Mouse (Mus musculus) neural tube, embryonic 15.5 days (tissue): ENCODE results near the gene Srp72. TPM values are rescaled to one million over a fixed set of nuclear protein-coding genes. Genes with fewer than 3 reads are reported as not detected.

Experiments used
- ATAC-seq: fragments of 200-750 bp; cut with Nextera tagmentation; 2 replicates; pipeline ENCODE4 v1.8.0; 2017; ENCODE audit warnings: mild to moderate bottlenecking, moderate TSS enrichment, moderate library complexity; ENCODE audit not compliant: low FRiP score
- H3K27ac ChIP-seq: fragments of 300-500 bp; sonication (generic); replicated peaks from 2 replicates; pipeline ENCODE4 v1.5.1; 2015; ENCODE audit warnings: mild to moderate bottlenecking, inconsistent platforms
- H3K27me3 ChIP-seq: fragments of 300-500 bp; sonication (generic); replicated peaks from 2 replicates; pipeline ENCODE4 v1.6.1; 2015; ENCODE audit warnings: inconsistent platforms
- H3K36me3 ChIP-seq: fragments of 300-500 bp; sonication (generic); 2 replicates; pipeline ENCODE4 v1.6.1; 2015; ENCODE audit warnings: inconsistent platforms
- H3K4me1 ChIP-seq: fragments of 300-500 bp; sonication (generic); 2 replicates; pipeline ENCODE4 v1.6.1; 2015; ENCODE audit warnings: inconsistent platforms
- H3K4me2 ChIP-seq: fragments of 300-500 bp; sonication (generic); 2 replicates; pipeline ENCODE4 v1.6.1; 2015; ENCODE audit warnings: inconsistent platforms, mild to moderate bottlenecking, moderate library complexity
- H3K4me3 ChIP-seq: fragments of 300-500 bp; sonication (generic); replicated peaks from 2 replicates; pipeline ENCODE4 v1.5.1; 2015; ENCODE audit warnings: mild to moderate bottlenecking, inconsistent platforms
- H3K9ac ChIP-seq: fragments of 300-500 bp; sonication (generic); replicated peaks from 2 replicates; pipeline ENCODE4 v1.6.1; 2015; ENCODE audit warnings: mild to moderate bottlenecking, inconsistent platforms
- H3K9me3 ChIP-seq: fragments of 300-500 bp; sonication (generic); replicated peaks from 2 replicates; pipeline ENCODE4 v1.6.1; 2016; ENCODE audit warnings: inconsistent platforms
- WGBS: fragments of 180-500 bp; shearing (Covaris S2); methylation state at CpG from one replicate; pipeline ENCODE4 v1.1.7; 2015; ENCODE audit warnings: mixed read lengths; 5-methylcytosine and 5-hydroxymethylcytosine counted together
- polyA plus RNA-seq: library from polyadenylated mRNA; unstranded; fragments of >200 nt; fragmentation: Nextera tagmentation; extraction: Ambion mirVana; gene quantifications from 2 replicates; pipeline ENCODE4 v1.2.1, GENCODE M21; 2015

Srp72 gene
- polyA plus RNA-seq, result 87.2 and 91.5 TPM in 2 replicates

- Histone ChIP-seq H3K4me2 (peak within 1 kb of the TSS; percentile 90), H3K9me3 (no peaks in the 10 kb centered on the region), H3K27ac (peak within 1 kb of the TSS; percentile 93), H3K9ac (peak within 1 kb of the TSS; percentile 83), H3K4me1 (peaks cover 24% of the 10 kb centered on the region), H3K27me3 (no peaks in the 10 kb centered on the region), H3K4me3 (peak within 1 kb of the TSS; percentile 97), H3K36me3 (peaks cover 17% of the 10 kb centered on the region)
- ATAC-seq, result peak; percentile 94
- WGBS, result under 1% methylated on average over 58 of the region's 60 CpGs
Observed at GRCm38 (mm10) chr5:76974554-76975285, at the start of gene Srp72. Gene Srp72, plus strand, starts transcription at chr5:76974683.

DNA sequence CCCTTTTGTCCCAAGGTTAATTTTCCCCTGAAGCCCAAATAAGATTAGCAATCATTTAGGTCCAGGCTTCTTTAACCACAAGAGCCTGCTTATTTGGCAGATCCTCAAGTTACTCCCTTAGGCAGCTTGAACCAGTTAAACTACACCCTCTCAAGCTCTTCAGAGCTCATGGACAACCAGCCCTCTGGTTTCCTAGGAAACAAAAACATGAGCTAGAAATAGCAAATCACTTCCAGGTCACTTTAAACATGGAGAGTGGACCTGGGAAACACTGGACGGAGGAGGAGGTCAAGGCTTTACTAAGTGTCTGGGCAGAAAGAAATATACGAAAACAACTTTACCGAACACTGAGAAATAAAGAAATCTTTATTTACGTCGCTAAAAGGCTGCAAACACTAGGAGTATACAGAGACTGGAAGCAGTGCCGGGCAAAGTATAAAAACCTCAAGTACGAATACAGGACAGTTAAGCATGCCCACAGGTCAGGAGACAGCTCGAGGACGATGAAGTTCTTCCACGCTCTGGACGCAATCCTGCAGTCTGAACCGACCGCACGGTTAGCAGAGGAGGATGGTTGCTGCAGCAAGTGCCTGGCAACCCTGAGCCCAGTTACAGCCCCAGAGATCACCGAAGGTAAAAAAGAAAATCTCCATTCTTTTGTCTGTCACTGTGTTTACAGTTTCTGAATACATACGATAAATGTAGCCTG, 46.2 kb upstream of the Srp72 start:
- Histone ChIP-seq H3K4me3 (no peak overlapping the region), H3K27me3 (no peaks in the 10 kb centered on the region), H3K27ac (0 out of 2 replicates have a peak overlapping the region, but pooled peaks have one; percentile 1), H3K9ac (no peak overlapping the region), H3K9me3 (no peaks in the 10 kb centered on the region), H3K36me3 (peaks cover 23% of the 10 kb centered on the region), H3K4me1 (no peaks in the 10 kb centered on the region), H3K4me2 (no peak overlapping the region; the same call in 1 of the 2 replicates)
- ATAC-seq, result no peak
- 85% methylated on average over 16 of the region's 16 CpGs for WGBS

GRCm38 (mm10) chr5:76929180-76929877, 45.2 kb upstream of the Srp72 start:
- Histone ChIP-seq H3K4me1 (no peaks in the 10 kb centered on the region), H3K27ac (no peak overlapping the region), H3K9me3 (no peaks in the 10 kb centered on the region), H3K4me2 (no peak overlapping the region), H3K4me3 (no peak overlapping the region), H3K27me3 (no peaks in the 10 kb centered on the region), H3K9ac (no peak overlapping the region), H3K36me3 (peaks cover 23% of the 10 kb centered on the region)
- ATAC-seq, result no peak
- 85% methylated on average over 7 of the region's 7 CpGs for WGBS

DNA sequence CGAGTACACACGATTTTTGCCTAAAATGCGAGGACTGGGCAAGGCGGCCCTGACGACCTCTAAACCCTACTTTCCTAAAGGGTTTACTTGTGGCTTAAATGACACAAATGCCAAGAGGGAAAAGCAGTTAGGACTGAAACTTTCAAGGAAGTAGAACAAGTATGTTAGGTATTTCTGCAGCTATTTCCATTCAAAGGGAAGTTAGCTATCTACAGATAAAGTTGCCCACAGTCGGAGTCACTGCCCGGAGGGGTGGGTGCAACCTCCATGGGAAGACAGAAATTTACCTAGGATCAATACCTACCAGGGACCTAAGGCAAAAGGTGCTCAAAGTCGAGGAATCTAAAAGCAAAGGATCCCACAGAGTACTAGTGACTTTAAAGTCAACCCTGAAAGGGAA, 34.8 kb upstream of the Srp72 start:
- no peaks in the 10 kb centered on the region for H3K4me1 ChIP-seq
- H3K4me3 ChIP-seq, result no peak overlapping the region
- H3K36me3 ChIP-seq, result peaks cover 5% of the 10 kb centered on the region; the same call in 1 of the 2 replicates
- H3K4me2 ChIP-seq, result no peak overlapping the region
- ATAC-seq, result no peak
- WGBS, result 98% methylated on average over 8 of the region's 8 CpGs
- H3K9ac ChIP-seq, result no peak overlapping the region
- H3K27me3 ChIP-seq, result no peaks in the 10 kb centered on the region
- H3K27ac ChIP-seq, result no peak overlapping the region
- H3K9me3 ChIP-seq, result no peaks in the 10 kb centered on the region

DNA sequence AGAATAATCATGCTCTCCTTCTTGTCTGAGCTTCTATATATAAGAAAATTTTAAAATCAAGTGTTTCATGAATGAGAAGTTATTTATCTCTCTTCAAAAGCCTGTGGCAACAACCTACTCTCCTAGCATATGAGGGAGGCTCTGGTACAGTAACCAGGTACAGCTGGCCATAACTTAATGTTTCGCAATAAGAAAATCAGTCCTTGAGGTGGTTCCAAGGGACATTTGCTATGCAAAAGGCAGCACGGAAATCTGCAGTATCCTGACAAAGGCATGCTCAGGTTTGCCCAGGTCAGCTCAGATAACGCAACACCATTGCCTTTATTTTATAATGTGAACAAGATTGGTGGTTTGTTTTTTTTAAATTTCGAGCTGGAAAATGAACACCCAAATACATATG, 32.5 kb upstream of the Srp72 start:
- Histone ChIP-seq H3K27me3 (no peaks in the 10 kb centered on the region), H3K36me3 (peaks cover 5% of the 10 kb centered on the region; the same call in 1 of the 2 replicates), H3K9me3 (no peaks in the 10 kb centered on the region), H3K4me2 (no peak overlapping the region), H3K4me1 (0 out of 2 replicates have a peak, but pooled peaks cover under 1% of the 10 kb centered on the region), H3K27ac (no peak overlapping the region), H3K4me3 (no peak overlapping the region), H3K9ac (no peak overlapping the region)
- no peak for ATAC-seq
- WGBS, result 95% methylated on average over 4 of the region's 4 CpGs

DNA sequence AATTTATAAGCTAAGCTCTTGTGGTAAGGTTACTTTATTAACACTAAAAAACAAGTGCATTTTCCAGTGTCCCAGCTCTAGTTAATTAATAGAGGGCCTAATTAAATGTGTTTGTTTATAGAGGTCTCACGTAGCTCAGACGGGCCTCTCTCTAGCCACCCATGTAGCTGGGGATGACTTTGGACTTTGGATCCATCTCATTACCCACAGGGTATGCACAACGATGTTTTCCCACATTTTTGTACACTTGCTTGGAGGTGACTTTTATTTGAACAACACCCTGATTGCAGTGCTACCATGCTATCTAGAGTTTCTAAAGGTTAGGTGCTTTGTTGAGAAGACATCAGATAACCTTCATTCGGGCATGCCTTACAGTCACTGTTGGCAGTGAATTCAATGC, 32.0 kb upstream of the Srp72 start:
- Histone ChIP-seq H3K27me3 (no peaks in the 10 kb centered on the region), H3K9me3 (no peaks in the 10 kb centered on the region), H3K4me2 (no peak overlapping the region), H3K9ac (no peak overlapping the region), H3K4me3 (no peak overlapping the region), H3K36me3 (peaks cover 5% of the 10 kb centered on the region; the same call in 1 of the 2 replicates), H3K4me1 (0 out of 2 replicates have a peak, but pooled peaks cover 4% of the 10 kb centered on the region), H3K27ac (no peak overlapping the region)
- no peak for ATAC-seq
- 91% methylated on average over 4 of the region's 4 CpGs for WGBS

- no peaks in the 10 kb centered on the region for H3K27me3 ChIP-seq
- 73% methylated on average over 6 of the region's 6 CpGs for WGBS
- ATAC-seq, result no peak
Observed at GRCm38 (mm10) chr5:76944965-76945677, 29.4 kb upstream of the Srp72 start.

GRCm38 (mm10) chr5:76945678-76946033, 28.8 kb upstream of the Srp72 start:
- 79% methylated on average over 2 of the region's 2 CpGs for WGBS
- Histone ChIP-seq H3K27ac (no peak overlapping the region), H3K36me3 (no peaks in the 10 kb centered on the region), H3K9ac (no peak overlapping the region), H3K27me3 (no peaks in the 10 kb centered on the region), H3K4me1 (peaks cover 19% of the 10 kb centered on the region), H3K4me2 (no peak overlapping the region), H3K4me3 (no peak overlapping the region), H3K9me3 (no peaks in the 10 kb centered on the region)
- ATAC-seq, result no peak

More at GRCm38 (mm10) chr5:76944965-76945677, 29.4 kb upstream of the Srp72 start:
- no peak overlapping the region for H3K9ac ChIP-seq
- no peak overlapping the region for H3K4me2 ChIP-seq
- no peaks in the 10 kb centered on the region for H3K36me3 ChIP-seq
- H3K27ac ChIP-seq, result no peak overlapping the region
- no peaks in the 10 kb centered on the region for H3K9me3 ChIP-seq
- H3K4me1 ChIP-seq, result peaks cover 14% of the 10 kb centered on the region
- H3K4me3 ChIP-seq, result no peak overlapping the region

GRCm38 (mm10) chr5:76947142-76947541, 27.3 kb upstream of the Srp72 start:
- ATAC-seq, result no peak
- 93% methylated on average over 4 of the region's 4 CpGs for WGBS
- H3K4me1 ChIP-seq, result peaks cover 23% of the 10 kb centered on the region
- no peak overlapping the region for H3K9ac ChIP-seq
- no peak overlapping the region for H3K4me2 ChIP-seq
- no peak overlapping the region for H3K27ac ChIP-seq
- H3K9me3 ChIP-seq, result no peaks in the 10 kb centered on the region
- no peaks in the 10 kb centered on the region for H3K36me3 ChIP-seq
- H3K27me3 ChIP-seq, result no peaks in the 10 kb centered on the region
- no peak overlapping the region for H3K4me3 ChIP-seq

GRCm38 (mm10) chr5:76947758-76948157, 26.7 kb upstream of the Srp72 start:
- Histone ChIP-seq H3K4me2 (no peak overlapping the region), H3K9me3 (no peaks in the 10 kb centered on the region), H3K27me3 (no peaks in the 10 kb centered on the region), H3K4me1 (peaks cover 29% of the 10 kb centered on the region), H3K27ac (no peak overlapping the region), H3K9ac (no peak overlapping the region), H3K4me3 (no peak overlapping the region), H3K36me3 (no peaks in the 10 kb centered on the region)
- 95% methylated on average over 4 of the region's 4 CpGs for WGBS
- no peak for ATAC-seq
